Mouse (Mus musculus) liver, embryonic 14.5 days (tissue): ENCODE results near the gene Ano10. TPM values are rescaled to one million over a fixed set of nuclear protein-coding genes. Genes with fewer than 3 reads are reported as not detected.
A peak's percentile ranks its signal among the peaks of the same experiment; 100 is the strongest.

Experiments
- ATAC-seq: fragments of 200-750 bp; cut with Nextera tagmentation; 2 replicates; pipeline ENCODE4 v1.8.0; 2017; ENCODE audit warnings: moderate number of reproducible peaks, mild to moderate bottlenecking, moderate library complexity; ENCODE audit not compliant: insufficient read depth
- DNase-seq, 3 experiments: peaks; one replicate each; pipeline ENCODE4 v3.0.0-alpha.2; 2012 to 2013; ENCODE audit warnings: low read depth in 3 of 3, low spot score in 3 of 3
- H3K27ac ChIP-seq: fragments of 300-500 bp; sonication (generic); 2 replicates; pipeline ENCODE4 v1.5.1; 2014; ENCODE audit warnings: moderate library complexity, mild to moderate bottlenecking, control low read depth, inconsistent platforms
- H3K27me3 ChIP-seq: fragments of 300-500 bp; sonication (generic); 2 replicates; pipeline ENCODE4 v1.6.1; 2014; ENCODE audit warnings: mild to moderate bottlenecking, low read length, moderate library complexity; ENCODE audit not compliant: control insufficient read depth, insufficient read depth
- H3K36me3 ChIP-seq: fragments of 300-500 bp; sonication (generic); replicated peaks from 2 replicates; pipeline ENCODE4 v1.6.1; 2014; ENCODE audit warnings: low read depth; ENCODE audit not compliant: control insufficient read depth, insufficient read depth
- H3K4me1 ChIP-seq, 2 experiments: fragments of 200-500 bp in 1 of 2; fragments of 300-500 bp in 1 of 2; sonication (generic) in 1 of 2; replicated peaks; 2 replicates each; pipeline ENCODE4 v1.6.1; 2012 to 2014; ENCODE audit warnings: antibody characterized with exemption in 1 of 2, inconsistent platforms in 1 of 2, low read length in 1 of 2; ENCODE audit not compliant: control insufficient read depth in 2 of 2, insufficient read depth in 2 of 2
- H3K4me2 ChIP-seq: fragments of 300-500 bp; sonication (generic); 2 replicates; pipeline ENCODE4 v1.6.1; 2014; ENCODE audit warnings: low read depth, mild to moderate bottlenecking, control low read depth, moderate library complexity
- H3K4me3 ChIP-seq, 2 experiments: fragments of 200-500 bp in 1 of 2; fragments of 300-500 bp in 1 of 2; sonication (generic) in 1 of 2; 2 replicates each; pipeline ENCODE4 v1.5.1; 2012 to 2014; ENCODE audit warnings: low read depth in 2 of 2, low read length in 2 of 2, mild to moderate bottlenecking in 2 of 2, control low read depth in 1 of 2, inconsistent platforms in 1 of 2, moderate library complexity in 1 of 2; ENCODE audit not compliant: insufficient read depth in 1 of 2
- H3K9ac ChIP-seq: fragments of 300-500 bp; sonication (generic); replicated peaks from 2 replicates; pipeline ENCODE4 v1.6.1; 2014; ENCODE audit warnings: mild to moderate bottlenecking, control low read depth, moderate library complexity
- H3K9me3 ChIP-seq: fragments of 300-500 bp; sonication (generic); 2 replicates; pipeline ENCODE4 v1.6.1; 2016; ENCODE audit warnings: low read length, mixed read lengths; ENCODE audit not compliant: control insufficient read depth
- CTCF ChIP-seq: IDR thresholded peaks from 2 replicates; pipeline ENCODE4 v1.5.1; 2016; ENCODE audit warnings: antibody characterized with exemption, low read depth, control low read depth
- EP300 ChIP-seq: IDR thresholded peaks from 2 replicates; pipeline ENCODE4 v1.6.1; 2016; ENCODE audit warnings: antibody characterized with exemption, low read depth
- WGBS: fragments of 180-500 bp; shearing (Covaris S2); extraction: QIAGEN DNeasy Blood & Tissue Kit; methylation state at CpG from one replicate; pipeline ENCODE4 v1.1.7; 2014; ENCODE audit not compliant: insufficient replicate concordance; 5-methylcytosine and 5-hydroxymethylcytosine counted together
- polyA plus RNA-seq, 2 experiments: library from polyadenylated mRNA; depleted of rRNA in 1 of 2; stranded (reverse) in 1 of 2; unstranded in 1 of 2; fragments of >200 nt; fragmentation: Nextera tagmentation in 1 of 2; extraction: Ambion mirVana in 1 of 2; gene quantifications; 2 replicates each; pipeline versions ENCODE4 v1.2.1 to v1.2.3; 2012 to 2014

Ano10 gene
- polyA plus RNA-seq, 2 experiments = 6.9 to 11.4 TPM

- no peak overlapping the region for H3K4me3 ChIP-seq
- ATAC-seq = no peak
- H3K4me1 ChIP-seq = no peaks in the 10 kb centered on the region
- H3K27me3 ChIP-seq = no peaks in the 10 kb centered on the region
- H3K27ac ChIP-seq = no peak overlapping the region
- no peak overlapping the region for H3K4me2 ChIP-seq
- H3K36me3 ChIP-seq = no peaks in the 10 kb centered on the region
- no peaks in the 10 kb centered on the region for H3K9me3 ChIP-seq
- no peak overlapping the region for H3K9ac ChIP-seq
- peak; percentile 72 for TF ChIP-seq CTCF
- no peak for TF ChIP-seq EP300
- peak in 1 of 3 experiments; percentile 23 for DNase-seq
- 34% methylated on average over 8 of the region's 8 CpGs for WGBS
Measured at GRCm38 (mm10) chr9:122248168-122248567, 46.1 kb downstream of the Ano10 start.

- H3K27me3 ChIP-seq = no peaks in the 10 kb centered on the region
- DNase-seq (peak; percentile 37 to 43 (median 42)), ATAC-seq (no peak; the same call in 1 of the 2 replicates)
- no peaks in the 10 kb centered on the region for H3K36me3 ChIP-seq
- 0 out of 4 replicates have a peak, but pooled peaks cover 0 to 2% of the 10 kb centered on the region in 2 experiments for H3K4me1 ChIP-seq
- H3K4me3 ChIP-seq = no peak overlapping the region
- no peaks in the 10 kb centered on the region for H3K9me3 ChIP-seq
- H3K27ac ChIP-seq = no peak overlapping the region
- TF ChIP-seq EP300 = no peak
- TF ChIP-seq CTCF = peak; percentile 77
- WGBS = 31% methylated on average over 13 of the region's 13 CpGs
- H3K4me2 ChIP-seq = no peak overlapping the region
- H3K9ac ChIP-seq = no peak overlapping the region
Measured at GRCm38 (mm10) chr9:122247430-122248027, 46.7 kb downstream of the Ano10 start.

GRCm38 (mm10) chr9:122245879-122246278 is 48.3 kb downstream of the Ano10 start:
- 64% methylated on average over 8 of the region's 8 CpGs for WGBS
- TF ChIP-seq EP300 (no peak), CTCF (no peak)
- ATAC-seq = no peak

GRCm38 (mm10) chr9:122245471-122245870 is 48.8 kb downstream of the Ano10 start:
- no peaks in the 10 kb centered on the region for H3K9me3 ChIP-seq
- WGBS = 50% methylated on average over 4 of the region's 4 CpGs
- H3K4me1 ChIP-seq = 0 out of 4 replicates have a peak, but pooled peaks cover 0 to 2% of the 10 kb centered on the region in 2 experiments
- H3K9ac ChIP-seq = no peak overlapping the region
- H3K27me3 ChIP-seq = no peaks in the 10 kb centered on the region
- no peak overlapping the region for H3K4me3 ChIP-seq
- no peaks in the 10 kb centered on the region for H3K36me3 ChIP-seq
- TF ChIP-seq CTCF (no peak), EP300 (no peak)
- H3K4me2 ChIP-seq = no peak overlapping the region
- DNase-seq = no peak
- ATAC-seq = no peak
- no peak overlapping the region for H3K27ac ChIP-seq

More at GRCm38 (mm10) chr9:122245879-122246278, 48.3 kb downstream of the Ano10 start:
- Histone ChIP-seq H3K36me3 (no peaks in the 10 kb centered on the region), H3K4me3 (no peak overlapping the region), H3K4me1 (0 out of 4 replicates have a peak, but pooled peaks cover 0 to 2% of the 10 kb centered on the region in 2 experiments), H3K9me3 (no peaks in the 10 kb centered on the region), H3K27me3 (no peaks in the 10 kb centered on the region), H3K9ac (no peak overlapping the region), H3K27ac (no peak overlapping the region), H3K4me2 (no peak overlapping the region)
- DNase-seq = no peak

- no peaks in the 10 kb centered on the region for H3K9me3 ChIP-seq
- 0 out of 4 replicates have a peak, but pooled peaks cover 0 to 2% of the 10 kb centered on the region in 2 experiments for H3K4me1 ChIP-seq
- whole genome bisulfite sequencing = 8% methylated on average over 2 of the region's 2 CpGs
- H3K4me2 ChIP-seq = no peak overlapping the region
- no peak for DNase-seq
- TF ChIP-seq EP300 (no peak), CTCF (no peak)
- H3K4me3 ChIP-seq = no peak overlapping the region
- H3K9ac ChIP-seq = no peak overlapping the region
- no peak for ATAC-seq
- no peak overlapping the region for H3K27ac ChIP-seq
- no peaks in the 10 kb centered on the region for H3K36me3 ChIP-seq
- H3K27me3 ChIP-seq = no peaks in the 10 kb centered on the region
Measured at GRCm38 (mm10) chr9:122244800-122245165, 49.4 kb downstream of the Ano10 start.
